In genomic region chr4:22358487-22358886, GRCm38 (mm10) we compare ENCODE assay signal across 8 mouse cellular contexts. TPM values are rescaled to one million over a fixed set of nuclear protein-coding genes. Genes with fewer than 3 reads are reported as not detected.
DNase-seq lines count a peak whose midpoint lies in the region; ATAC-seq lines count a peak whose summit lies in the region.

No protein-coding gene starts in this region.

- no peaks in the 10 kb centered on the region for H3K36me3 ChIP-seq in heart, embryonic 16.5 days (ENCODE audit: control insufficient read depth, insufficient read depth)
- no peaks in the 10 kb centered on the region for H3K36me3 ChIP-seq in midbrain, embryonic 10.5 days

- H3K27me3 ChIP-seq in heart, embryonic 16.5 days (ENCODE audit: control insufficient read depth, insufficient read depth, low read length) = no peaks in the 10 kb centered on the region
- H3K27me3 ChIP-seq in midbrain, embryonic 10.5 days (ENCODE audit: low read depth, poor library complexity, severe bottlenecking) = no peaks in the 10 kb centered on the region

- intact Hi-C loops in heart, postnatal 25 days (cut with DNase I) = no loop called here

- 76% methylated on average over 10 of the region's 10 CpGs for WGBS in heart, embryonic 16.5 days
- 88% methylated on average over 10 of the region's 10 CpGs for WGBS in midbrain, embryonic 10.5 days

- no peak for ATAC-seq in heart, embryonic 16.5 days (replicated peaks; ENCODE audit: extremely low read depth, insufficient read depth, low FRiP score)

- peak overlapping the region; percentile 97 for H3K27ac ChIP-seq in heart, embryonic 16.5 days (ENCODE audit: low read length)
- H3K27ac ChIP-seq in midbrain, embryonic 10.5 days (replicated peaks) = 0 out of 2 replicates have a peak overlapping the region, but pooled peaks have one; percentile 96

- DNase-seq in heart, adult 11 months = peak; percentile 89
- no peak for DNase-seq in heart, postnatal 25 days (ENCODE audit: low spot score)
- DNase-seq in MN1 (ENCODE audit: low spot score) = peak; percentile 35
- DNase-seq in midbrain, embryonic 10.5 days (ENCODE audit: low spot score) = no peak
- no peak for DNase-seq in urinary bladder, postnatal 10 days (ENCODE audit: low spot score)
- DNase-seq in layer of hippocampus, postnatal 14 days (ENCODE audit: low spot score in 2 of 2) = no peak
- no peak for DNase-seq in spleen, postnatal 4 days (ENCODE audit: low spot score in 2 of 2)

- H3K9me3 ChIP-seq in heart, embryonic 16.5 days (replicated peaks; ENCODE audit: control insufficient read depth, low read length) = no peaks in the 10 kb centered on the region
- peaks cover 7% of the 10 kb centered on the region for H3K9me3 ChIP-seq in midbrain, embryonic 10.5 days (replicated peaks)

- H3K9ac ChIP-seq in heart, embryonic 16.5 days (ENCODE audit: low read length) = no peak overlapping the region

- H3K4me1 ChIP-seq in heart, embryonic 16.5 days (ENCODE audit: control insufficient read depth, insufficient read depth, low read length) = peaks cover 6% of the 10 kb centered on the region; the same call in 1 of the 2 replicates
- H3K4me1 ChIP-seq in midbrain, embryonic 10.5 days = peaks cover 22% of the 10 kb centered on the region

- H3K4me2 ChIP-seq in heart, embryonic 16.5 days (ENCODE audit: low read depth, low read length) = peak overlapping the region; percentile 79

- peak overlapping the region; percentile 87 for H3K4me3 ChIP-seq in heart, embryonic 16.5 days (ENCODE audit: low read length)
- H3K4me3 ChIP-seq in midbrain, embryonic 10.5 days = peak overlapping the region; percentile 87

RNA-seq across cellular contexts. Expression of gene Fbxl4, which starts 1.1 kb away (rescaled TPM):
- 10 to 100 TPM in 1 of 2 experiments, 1 to 10 TPM in 1; 9.3 to 10.3 TPM for total RNA-seq in heart, postnatal 25 days (2021)
- 11.9 and 12.6 TPM in 2 replicates for polyA plus RNA-seq in heart, embryonic 16.5 days (2015; fragmentation: Nextera tagmentation; extraction: Ambion mirVana)
- 6.2 and 8.6 TPM in 2 replicates for polyA plus RNA-seq in midbrain, embryonic 10.5 days (2016; fragmentation: Nextera tagmentation; extraction: Ambion mirVana)
- total RNA-seq in layer of hippocampus, postnatal 14 days (2021) = 10 to 100 TPM; 12.7 to 13.6 TPM

Comparison
In these comparisons a context has a peak if more than half of its experiments do, and no peak if none do; other contexts are left out.
1. DNase-seq: peak in heart, adult 11 months (single experiment) and MN1 (single experiment); none in heart, postnatal 25 days (single experiment), midbrain, embryonic 10.5 days (single experiment), urinary bladder, postnatal 10 days (single experiment), layer of hippocampus, postnatal 14 days (0 of 2) and spleen, postnatal 4 days (0 of 2).